Mouse (Mus musculus) embryo, embryonic 9.5 days (tissue): ENCODE data around the gene Kcnk7.
"Not testable (repeated sequence)": the region's sequence is repeated elsewhere in the genome, so short reads cannot be mapped to it uniquely, and the experiment has no call there.

Experiments
- DNase-seq: peaks from one replicate; pipeline ENCODE4 v3.0.0-alpha.2; 2017; ENCODE audit errors: extremely low spot score

Gene Kcnk7

DNA sequence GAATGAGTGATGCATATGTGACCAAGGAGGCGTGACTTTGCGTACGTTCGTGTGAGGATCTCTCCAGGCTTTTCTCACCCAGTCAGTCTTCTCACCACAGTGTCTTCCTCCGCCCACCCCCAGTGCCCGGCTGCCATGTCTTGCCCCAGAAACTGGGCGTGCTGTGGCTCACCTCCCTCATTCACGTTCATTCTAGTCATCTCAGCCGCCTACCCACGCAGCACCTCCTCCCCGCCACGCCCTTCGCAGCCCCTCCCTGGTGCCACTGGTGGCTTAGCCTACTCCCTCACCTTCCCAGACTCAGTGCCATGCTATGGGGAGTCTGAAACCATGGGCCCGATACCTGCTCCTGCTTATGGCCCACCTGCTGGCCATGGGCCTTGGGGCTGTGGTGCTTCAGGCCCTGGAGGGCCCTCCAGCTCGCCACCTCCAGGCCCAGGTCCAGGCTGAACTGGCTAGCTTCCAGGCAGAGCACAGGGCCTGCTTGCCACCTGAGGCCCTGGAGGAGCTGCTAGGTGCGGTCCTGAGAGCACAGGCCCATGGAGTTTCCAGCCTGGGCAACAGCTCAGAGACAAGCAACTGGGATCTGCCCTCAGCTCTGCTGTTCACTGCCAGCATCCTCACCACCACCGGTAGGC is at the start of gene Kcnk7:
TSS of gene Kcnk7 (plus strand) at position 205 of the 638 bp plus-strand sequence.
- no peak for DNase-seq

DNA sequence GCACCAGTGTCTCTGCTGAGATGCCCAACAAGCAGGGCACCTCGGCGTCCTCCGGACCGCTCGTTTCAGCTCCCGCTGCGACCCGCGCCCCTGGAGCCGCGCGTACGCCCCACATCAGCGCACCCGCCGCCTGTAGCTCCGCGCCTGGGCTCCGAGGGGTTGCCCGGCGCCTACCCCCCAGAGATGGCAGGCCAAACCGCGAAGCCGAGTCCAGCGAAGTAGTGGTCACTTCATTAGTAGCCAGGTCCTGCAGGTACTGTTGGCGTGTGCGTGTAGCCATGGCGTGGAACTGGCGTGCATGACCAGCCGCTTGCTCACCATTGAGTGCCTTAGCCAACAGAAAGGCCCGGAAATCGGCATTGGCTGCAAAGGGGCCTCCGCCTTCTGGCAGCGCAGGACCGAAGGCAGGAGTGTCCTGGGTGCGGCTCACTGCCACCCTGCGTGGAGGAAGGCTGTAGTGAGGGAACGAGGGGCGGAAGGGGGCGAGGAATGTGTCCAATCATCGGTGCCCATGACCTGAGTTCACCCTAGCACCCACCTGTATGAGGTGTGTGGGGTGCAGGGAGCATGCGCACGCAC is 49.4 kb upstream of the Kcnk7 start:
- peak; percentile 34 for DNase-seq

DNA sequence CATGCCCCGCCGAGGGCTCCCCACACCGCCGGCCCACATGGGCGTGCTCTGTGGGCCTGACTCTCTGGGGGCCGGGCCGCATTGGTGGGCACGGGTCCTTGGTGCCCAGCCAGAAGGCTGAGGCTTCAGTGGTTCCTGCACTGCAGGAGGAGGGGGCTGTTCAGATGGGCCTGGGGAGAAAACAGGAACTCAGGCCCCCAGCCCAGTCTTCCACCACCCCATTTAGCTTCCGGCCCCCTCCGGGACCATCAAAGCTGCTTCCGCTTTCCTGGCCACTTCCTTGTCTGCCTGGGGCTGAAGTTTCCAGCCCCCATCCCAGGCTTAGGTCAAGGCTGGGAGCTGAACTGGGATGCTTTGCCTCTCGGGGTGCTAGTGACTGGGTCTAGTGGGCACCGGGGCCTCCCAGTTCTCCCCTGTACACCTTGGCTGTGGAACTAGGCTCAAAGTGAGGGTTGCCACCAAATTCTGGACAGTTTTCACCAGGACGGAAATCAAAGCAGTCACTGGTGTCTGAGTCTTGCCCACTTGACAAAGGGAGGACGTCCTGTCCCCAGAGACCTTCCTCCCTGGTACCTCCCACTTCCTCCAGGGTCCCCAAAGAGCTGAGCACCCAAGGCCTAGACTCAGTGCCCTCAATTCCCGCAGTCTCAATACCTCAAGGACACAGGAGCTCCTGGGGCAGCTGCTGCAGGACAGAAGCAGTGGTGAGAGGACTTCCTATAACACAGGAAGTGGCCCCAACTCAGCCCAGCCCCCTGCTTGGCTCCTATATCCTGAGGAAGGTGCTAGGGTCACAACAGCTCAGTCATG is 43.0 kb upstream of the Kcnk7 start:
- DNase-seq, result no peak

DNA sequence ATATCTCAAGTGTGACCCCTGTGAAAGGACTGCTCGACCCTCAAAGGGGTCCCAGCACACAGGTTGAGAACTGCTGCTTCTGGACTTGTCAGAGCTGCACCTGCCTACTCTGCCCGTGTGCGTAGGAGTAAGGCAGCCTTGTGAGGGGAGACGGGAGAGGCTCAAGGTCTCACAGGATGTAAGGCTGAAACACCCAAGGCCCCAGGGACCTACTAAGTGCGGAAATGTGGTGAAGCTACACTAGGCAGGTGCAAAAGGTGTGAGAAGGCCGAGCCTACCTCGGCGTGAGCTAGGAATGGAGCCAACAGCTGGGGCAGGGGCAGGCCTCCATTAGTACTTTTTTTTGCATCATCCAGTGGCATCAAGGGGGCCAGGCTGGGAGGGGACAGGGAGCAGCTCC is 41.9 kb upstream of the Kcnk7 start:
- no peak for DNase-seq

DNA sequence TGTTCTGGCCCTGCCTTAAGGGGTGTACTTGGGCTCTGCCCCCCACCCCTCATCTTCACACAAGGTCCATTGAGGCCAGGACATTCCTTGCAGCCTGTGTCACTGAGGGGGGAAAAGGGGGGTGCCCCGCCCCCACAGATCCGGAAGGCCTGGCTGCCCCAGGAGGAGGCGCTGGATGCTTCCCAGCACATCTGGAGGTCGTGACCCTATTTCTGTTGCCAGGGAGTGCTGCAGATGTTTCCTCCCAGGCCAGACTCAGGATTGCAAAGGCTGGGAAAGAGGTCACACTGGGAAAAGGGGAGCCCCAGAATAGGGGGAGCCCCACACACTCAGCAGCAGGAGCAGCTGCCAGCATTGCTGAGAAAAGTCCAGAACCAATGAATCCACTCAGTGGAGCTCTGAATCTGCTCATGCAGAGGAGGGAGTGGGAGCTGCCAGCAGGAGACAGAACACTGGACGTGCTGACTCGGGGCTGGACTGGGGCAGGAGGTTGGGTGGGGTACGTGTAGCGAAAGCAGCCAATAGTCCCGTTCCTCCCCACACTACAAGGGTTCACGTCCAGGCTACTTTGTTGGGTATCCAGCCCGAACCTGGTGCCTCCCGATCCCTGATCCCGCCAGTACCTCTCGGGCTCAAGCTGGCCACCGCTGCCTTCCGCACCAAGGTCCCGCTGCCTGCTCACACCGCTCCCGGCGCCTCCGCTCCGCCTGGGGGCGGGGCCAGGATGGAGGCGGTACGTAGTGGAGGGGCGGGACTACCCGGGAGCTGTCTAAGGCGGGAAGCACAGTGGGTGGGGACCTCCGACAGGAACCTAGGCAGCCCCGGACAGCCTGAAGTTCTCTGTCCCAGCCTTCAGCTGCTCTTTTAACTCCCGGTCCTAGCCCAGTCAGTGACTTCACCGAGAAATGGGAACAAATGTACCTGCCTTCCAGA is 40.9 kb upstream of the Kcnk7 start, which contains the start of gene Sipa1:
TSS of gene Sipa1 (minus strand) at position 727 of the 933 bp plus-strand sequence.
- peak; percentile 93 for DNase-seq

DNA sequence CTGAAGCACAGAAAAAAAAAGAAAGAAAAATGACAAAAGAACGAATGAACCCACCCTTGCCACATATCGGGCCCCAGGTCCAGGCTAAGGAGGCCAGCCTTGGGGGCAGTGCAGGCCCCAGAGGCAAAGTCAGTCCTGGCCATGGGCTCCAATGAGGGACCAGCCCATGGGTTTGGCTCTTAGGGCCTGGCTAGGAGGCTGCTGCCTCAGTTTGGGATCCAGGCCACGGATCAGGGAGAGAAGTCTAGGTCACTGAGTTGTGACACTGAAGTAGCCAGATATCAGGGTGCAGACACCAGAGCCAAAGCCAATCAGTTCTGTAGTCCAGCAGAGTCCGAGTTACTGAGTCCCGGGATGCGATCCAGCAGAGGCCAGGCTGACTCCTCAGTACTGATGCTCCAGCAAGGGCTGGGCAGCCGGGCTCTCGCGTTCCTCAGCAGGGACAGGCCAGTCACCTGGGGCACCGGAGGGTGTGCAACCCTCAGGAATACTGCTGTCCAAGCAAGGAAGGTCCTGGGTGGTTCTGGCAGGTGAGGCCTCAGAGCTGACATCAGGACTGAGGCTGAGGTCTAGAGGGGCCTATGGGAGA is 39.4 kb upstream of the Kcnk7 start:
- no peak for DNase-seq

DNA sequence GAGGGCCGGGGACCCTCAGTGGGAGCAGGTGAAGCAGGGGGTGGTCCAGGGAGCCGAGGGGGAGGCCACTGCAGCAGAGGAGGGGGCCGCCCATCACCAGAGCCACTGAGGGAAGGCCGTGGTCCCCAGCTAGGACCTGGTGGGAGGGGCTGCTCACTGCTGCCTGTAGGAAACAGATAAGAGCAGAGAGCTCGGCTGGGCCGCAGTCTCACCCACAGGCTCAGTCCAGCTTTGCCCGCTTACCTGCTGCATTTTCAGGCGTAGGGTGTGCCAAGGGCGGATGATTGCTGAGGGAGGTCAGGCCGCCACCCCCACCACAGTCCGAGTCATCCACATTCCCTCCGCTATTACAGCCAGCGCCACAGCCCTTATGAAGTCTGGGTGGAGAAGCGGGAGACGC is 38.7 kb upstream of the Kcnk7 start:
- DNase-seq, result no peak

DNA sequence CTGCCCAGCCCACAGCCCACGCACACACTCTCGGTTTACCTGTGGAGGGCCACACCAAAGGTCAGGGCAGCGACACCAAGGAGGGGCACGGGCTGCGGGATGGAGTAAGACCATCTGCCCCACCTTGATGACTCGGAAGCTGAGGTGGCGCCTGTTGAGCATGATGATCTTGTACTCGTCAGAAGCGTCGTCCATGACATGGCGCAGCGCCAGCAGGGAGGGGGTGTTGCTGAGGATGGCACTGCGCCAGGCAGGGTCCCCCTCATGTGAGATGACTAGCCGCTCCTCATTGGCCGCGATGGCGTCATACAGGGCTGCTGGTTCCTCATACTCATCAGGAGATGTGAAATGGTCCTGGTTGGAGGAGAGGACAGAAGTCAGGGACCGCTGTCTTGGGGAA is 37.8 kb upstream of the Kcnk7 start:
- DNase-seq, result no peak

DNA sequence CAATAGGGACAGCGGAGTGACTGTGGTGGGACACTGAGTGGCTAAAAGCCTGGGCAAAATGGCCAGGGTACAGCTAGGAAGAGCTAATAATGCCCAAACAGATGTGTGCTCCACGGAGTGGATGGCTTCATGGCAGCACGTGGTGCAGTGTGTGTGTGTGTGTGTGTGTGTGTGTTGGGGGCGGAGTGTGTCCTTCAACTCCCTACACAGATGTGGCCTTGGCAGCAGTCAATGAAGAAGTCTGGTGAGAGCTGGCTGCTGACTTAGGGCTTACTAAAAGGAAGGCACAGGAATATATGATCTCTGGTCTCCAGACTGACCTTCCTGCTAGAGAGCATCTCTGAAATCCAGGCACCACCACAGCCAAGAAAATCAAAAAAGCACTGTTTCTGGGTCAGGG is 35.8 kb upstream of the Kcnk7 start:
- DNase-seq, result no peak

DNA sequence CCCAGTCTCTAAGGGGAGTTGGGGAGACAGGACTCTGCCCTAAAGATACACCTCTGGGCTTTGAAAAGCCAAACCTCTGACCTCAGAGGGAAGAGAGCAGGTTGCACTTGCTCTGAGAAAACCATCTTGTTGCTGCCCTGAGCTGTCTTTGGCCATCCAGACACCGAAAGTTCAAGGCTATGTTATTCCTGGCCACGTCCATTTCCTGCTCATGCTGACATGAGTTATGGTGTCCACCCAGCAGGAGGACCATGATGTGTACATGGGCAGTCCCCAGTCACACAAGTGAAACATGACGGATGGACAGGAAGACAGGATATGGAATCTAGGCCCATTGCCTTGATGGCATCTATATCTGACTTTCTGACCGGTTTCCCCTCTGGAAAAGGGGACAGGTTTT is 23.7 kb upstream of the Kcnk7 start:
- no peak for DNase-seq

DNA sequence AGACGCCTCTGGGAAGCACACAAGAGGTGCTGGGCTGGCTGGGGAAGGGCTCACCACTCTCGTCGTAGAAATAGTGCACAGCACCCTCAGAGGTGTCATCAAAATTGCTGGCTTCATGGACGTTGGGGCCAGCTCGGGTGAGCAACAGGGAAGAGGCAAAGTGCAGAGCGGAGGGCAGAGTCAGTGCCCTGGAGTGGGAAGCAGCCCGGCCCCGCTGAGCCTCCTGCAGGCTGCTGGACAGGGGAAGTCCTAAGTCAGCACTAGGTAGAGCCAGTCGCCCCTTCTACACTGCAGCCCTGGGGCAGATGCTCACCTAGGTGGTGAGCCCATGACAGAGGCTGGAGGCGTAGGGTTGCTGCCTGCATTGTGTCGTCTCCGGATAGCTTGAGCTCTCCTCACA is 19.9 kb upstream of the Kcnk7 start:
- DNase-seq, result no peak

DNA sequence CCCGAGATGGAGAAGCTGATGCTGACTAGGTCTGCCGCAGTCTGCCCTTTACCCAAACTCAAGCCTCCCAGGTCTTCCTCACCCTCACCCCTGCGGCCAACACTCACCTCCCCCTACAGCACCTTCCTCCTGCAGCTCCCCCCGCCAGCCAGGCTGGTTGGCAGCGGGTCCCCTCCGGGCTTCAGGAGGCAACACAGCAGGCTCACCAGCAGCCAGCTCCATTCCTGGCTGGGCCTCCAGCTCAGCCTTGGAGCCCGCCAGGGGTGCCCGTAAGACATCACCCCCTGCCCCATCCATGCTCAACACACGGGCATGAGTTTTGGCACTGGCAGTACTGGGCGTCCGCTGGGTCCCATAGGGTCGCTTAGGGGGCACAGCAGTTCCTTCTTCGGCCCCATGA is 19.2 kb upstream of the Kcnk7 start:
- no peak for DNase-seq

DNA sequence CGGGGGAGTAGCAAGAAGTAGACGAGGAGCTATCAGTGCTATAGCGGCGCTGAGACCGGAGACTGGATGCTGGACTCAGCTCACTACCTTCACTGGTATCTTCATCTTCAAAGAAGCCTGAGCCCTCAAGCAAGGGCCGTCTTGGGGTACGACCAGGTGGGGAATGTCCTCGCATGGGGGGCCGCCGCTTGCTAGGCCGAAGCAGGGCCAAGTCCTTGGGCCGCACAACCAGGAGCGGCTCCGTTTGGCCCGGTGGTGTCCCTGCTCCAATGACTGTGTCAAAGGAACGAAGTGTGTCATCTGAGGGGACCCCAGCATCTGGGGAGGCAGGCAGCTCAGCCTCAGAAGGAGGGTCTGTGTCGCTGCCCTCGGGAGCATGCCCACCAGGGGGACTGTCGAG is 18.7 kb upstream of the Kcnk7 start:
- no peak for DNase-seq

DNA sequence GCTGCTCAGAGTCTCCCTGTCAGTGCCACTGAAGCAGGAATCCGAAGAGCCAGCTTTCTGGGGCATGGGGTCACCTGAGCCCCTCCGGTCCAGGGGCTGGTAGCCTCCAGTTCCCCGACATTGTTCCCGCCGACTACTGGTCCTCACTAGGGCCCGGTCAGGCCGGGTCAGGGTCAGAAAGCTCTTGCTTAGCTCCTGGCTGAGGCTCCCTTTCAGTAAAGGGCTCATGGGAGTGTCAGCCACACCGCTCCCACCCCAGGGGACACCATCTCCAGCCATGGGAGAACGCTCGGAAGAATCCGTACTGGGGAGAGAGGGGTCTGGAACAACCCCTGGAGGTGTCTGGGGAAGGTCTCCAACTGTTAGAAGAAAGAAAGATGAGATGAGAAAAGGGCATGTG is 18.3 kb upstream of the Kcnk7 start:
- DNase-seq, result no peak

DNA sequence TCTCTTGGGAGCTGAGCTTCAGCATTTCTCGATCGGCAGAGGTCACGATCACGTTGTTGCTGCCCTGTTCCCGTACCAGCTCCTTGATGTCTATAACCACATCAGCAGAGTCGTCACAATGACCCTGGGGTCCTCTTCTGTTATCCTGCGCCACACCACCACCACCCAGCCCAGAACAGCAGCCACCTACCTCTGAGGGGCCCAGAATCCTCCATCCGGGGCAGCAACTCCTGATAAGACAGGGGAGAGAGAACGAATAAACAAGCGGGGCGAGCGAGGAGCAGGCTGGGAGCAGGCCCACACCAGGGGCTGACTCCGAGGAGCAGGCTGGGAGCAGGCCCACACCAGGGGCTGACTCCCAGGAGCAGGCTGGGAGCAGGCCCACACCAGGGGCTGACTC is 17.7 kb upstream of the Kcnk7 start:
- DNase-seq, result no peak

DNA sequence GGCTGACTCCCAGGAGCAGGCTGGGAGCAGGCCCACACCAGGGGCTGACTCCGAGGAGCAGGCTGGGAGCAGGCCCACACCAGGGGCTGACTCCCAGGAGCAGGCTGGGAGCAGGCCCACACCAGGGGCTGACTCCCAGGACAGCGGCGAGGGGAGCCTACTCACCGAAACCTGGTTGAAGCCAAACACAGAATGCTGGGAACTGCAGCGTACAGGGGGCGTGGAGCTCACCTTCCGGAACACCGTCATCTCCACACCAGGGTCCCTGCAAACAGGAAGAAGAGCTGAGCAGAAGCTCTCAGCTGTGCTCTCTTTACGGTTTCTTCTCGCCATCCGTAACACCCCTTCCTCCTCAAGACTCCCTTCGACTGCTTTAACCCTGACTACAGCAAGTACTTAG is 17.2 kb upstream of the Kcnk7 start:
- not testable (repeated sequence) for DNase-seq

DNA sequence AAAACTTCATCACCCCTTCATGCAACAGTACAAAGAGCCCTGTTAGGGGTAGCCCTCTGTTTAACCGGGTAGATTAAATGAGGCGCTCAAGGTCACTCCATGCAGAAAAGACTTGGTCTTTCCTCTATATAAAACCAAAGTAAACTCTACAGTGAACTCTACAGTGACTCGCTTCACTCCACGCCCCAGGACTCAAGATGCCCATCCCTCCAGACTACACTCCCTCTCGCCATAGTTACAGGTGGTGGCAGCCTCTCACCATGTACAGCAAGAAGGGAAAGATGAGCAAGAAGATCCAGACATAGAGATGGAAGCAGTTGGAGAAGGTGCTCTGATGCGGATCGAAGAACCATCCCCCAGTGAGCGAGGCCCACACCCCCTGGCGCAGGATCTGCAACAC is 16.4 kb upstream of the Kcnk7 start:
- no peak for DNase-seq

DNA sequence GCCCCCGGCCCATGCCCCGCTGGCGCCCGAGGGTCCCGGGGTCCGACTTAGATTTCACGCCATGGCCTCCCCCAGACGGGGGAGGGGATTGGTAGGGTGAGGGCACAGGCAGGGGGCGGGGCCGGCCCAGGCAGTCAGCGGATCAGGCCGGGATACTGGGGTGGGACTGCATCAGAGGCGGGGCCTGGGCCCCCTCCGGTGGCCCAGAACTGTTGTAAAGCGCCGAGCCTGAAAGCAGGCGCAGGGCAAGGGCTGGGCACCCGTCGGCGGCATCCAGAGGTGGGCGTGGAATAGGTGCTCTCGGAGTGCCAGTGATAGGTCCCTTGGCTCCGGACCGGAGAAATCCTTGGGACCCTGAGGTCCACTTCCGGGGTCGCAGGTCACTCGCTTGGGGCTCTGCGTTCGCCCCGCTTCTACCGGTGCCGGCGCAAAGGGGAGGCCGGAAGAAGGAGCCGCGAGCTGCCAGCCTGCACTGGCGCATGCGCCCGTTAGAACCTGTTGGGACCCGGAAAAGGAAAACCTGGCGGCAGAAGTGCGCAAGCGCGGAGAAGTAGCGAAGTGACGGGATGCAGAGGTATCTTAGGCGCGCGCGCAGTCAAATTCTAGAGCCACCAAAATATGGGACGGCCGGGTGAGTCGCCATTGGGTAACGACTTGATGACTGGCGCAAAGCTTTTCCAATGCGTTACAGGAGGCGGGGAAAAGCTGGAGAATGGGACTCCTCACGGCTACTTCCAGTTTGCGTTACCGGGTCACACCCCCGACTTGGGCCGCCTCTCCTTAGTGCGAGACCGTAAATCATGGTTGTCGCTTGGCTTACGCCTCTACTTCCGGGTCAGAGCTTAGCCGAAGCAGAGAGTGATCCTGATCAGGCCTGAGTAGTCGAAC is 15.7 kb upstream of the Kcnk7 start, which contains the start of the genes Map3k11 and Pcnx3:
TSS of gene Map3k11 (plus strand) at position 543 of the 888 bp plus-strand sequence.
TSS of gene Pcnx3 (minus strand) at position 709 of the 888 bp plus-strand sequence.
- DNase-seq, result peak; percentile 96

DNA sequence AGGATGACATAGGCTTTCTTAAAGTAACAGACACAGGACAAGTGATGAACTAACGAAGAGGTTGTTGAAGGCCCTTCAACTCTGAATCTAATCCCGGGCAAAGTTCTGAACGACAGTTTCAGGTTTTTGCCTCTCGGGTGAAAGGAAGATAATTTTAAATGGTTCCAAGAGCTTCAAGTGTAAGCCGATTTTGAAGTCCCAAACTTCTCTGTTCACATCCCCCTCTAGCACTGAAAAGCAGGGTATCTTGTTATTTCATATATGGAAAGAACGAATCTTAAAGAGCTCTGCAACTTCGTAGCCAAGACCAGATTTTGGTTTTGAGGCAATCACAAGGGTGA is 15.1 kb upstream of the Kcnk7 start:
- no peak for DNase-seq

DNA sequence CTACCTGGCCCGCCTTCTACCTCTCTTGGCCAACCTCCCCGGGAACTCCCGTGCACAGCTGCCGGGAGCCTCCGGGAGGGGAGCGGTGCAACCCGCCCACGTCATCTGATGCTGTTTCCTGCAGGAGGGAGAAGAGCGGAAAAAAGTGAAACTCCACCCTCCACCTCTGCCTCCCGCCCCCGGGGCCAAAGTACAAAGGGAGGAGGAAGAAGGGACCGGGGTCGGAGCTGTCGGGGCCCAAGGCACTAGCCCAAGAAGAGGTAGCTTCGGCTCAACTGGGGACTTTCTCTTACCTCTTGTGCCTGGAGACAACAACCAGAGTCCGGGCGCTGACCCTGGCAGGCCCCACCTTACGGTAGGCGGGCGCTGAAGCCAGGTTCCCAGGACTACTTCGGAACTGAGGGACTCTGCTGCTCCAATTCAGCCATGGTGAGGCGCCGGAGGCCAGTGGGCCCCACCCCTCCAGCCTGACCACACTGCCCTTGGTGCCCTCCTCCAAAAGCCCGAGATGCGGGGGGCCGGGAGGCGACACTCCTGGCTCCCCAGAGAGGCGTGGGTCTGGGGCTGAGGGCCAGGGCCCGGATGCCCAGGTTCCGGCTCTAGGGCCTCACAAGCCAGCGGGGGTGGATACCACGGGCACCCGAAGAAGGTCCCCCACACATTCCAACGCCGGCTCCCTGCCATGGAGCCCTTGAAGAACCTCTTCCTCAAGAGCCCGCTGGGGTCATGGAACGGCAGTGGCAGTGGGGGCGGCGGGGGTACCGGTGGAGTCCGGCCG is 14.4 kb upstream of the Kcnk7 start:
- DNase-seq, result peak; percentile 81
